Mouse (Mus musculus) heart, postnatal 0 days (tissue): ENCODE results near the gene Ulk4. TPM values are rescaled to one million over a fixed set of nuclear protein-coding genes. Genes with fewer than 3 reads are reported as not detected.

ENCODE experiments used
- ATAC-seq: fragments of 200-750 bp; cut with Nextera tagmentation; 2 replicates; pipeline ENCODE4 v1.8.0; 2017; ENCODE audit warnings: low read depth, moderate number of reproducible peaks, moderate library complexity; ENCODE audit not compliant: insufficient read depth
- DNase-seq: peaks from one replicate; pipeline ENCODE4 v3.0.0-alpha.2; 2016; ENCODE audit warnings: low spot score
- H3K27ac ChIP-seq: fragments of 300-500 bp; sonication (generic); 2 replicates; pipeline ENCODE4 v1.5.1; 2014; ENCODE audit warnings: low read depth, mild to moderate bottlenecking
- H3K27me3 ChIP-seq: fragments of 300-500 bp; sonication (generic); 2 replicates; pipeline ENCODE4 v1.6.1; 2014; ENCODE audit warnings: low read length, mixed read lengths; ENCODE audit not compliant: control insufficient read depth, insufficient read depth
- H3K36me3 ChIP-seq: fragments of 300-500 bp; sonication (generic); replicated peaks from 2 replicates; pipeline ENCODE4 v1.6.1; 2014; ENCODE audit warnings: low read length, mixed read lengths; ENCODE audit not compliant: control insufficient read depth, insufficient read depth
- H3K4me1 ChIP-seq: fragments of 300-500 bp; sonication (generic); 2 replicates; pipeline ENCODE4 v1.6.1; 2014; ENCODE audit warnings: antibody characterized with exemption; ENCODE audit not compliant: control insufficient read depth, insufficient read depth
- H3K4me2 ChIP-seq: fragments of 300-500 bp; sonication (generic); 2 replicates; pipeline ENCODE4 v1.6.1; 2014; ENCODE audit warnings: low read depth, mild to moderate bottlenecking, low read length, moderate library complexity
- H3K4me3 ChIP-seq: fragments of 300-500 bp; sonication (generic); 2 replicates; pipeline ENCODE4 v1.5.1; 2014; ENCODE audit warnings: low read depth, low read length
- H3K9ac ChIP-seq: fragments of 300-500 bp; sonication (generic); replicated peaks from 2 replicates; pipeline ENCODE4 v1.6.1; 2014; ENCODE audit warnings: low read depth, low read length, mixed read lengths
- H3K9me3 ChIP-seq: fragments of 300-500 bp; sonication (generic); replicated peaks from 2 replicates; pipeline ENCODE4 v1.6.1; 2016; ENCODE audit warnings: low read length; ENCODE audit not compliant: control insufficient read depth
- CTCF ChIP-seq: IDR thresholded peaks from 2 replicates; pipeline ENCODE4 v1.5.1; 2016; ENCODE audit warnings: antibody characterized with exemption, control low read depth, low read depth
- EP300 ChIP-seq: IDR thresholded peaks from 2 replicates; pipeline ENCODE4 v1.6.1; 2016; ENCODE audit warnings: antibody characterized with exemption, low read depth
- WGBS: fragments of 180-500 bp; shearing (Covaris S2); extraction: QIAGEN DNeasy Blood & Tissue Kit; methylation state at CpG from one replicate; pipeline ENCODE4 v1.1.7; 2014; 5-methylcytosine and 5-hydroxymethylcytosine counted together
- polyA plus RNA-seq: library from polyadenylated mRNA; unstranded; fragments of >200 nt; fragmentation: Nextera tagmentation; extraction: Ambion mirVana; gene quantifications from 2 replicates; pipeline ENCODE4 v1.2.1, GENCODE M21; 2015
- total RNA-seq: library from RNA; depleted of rRNA; stranded (reverse); fragments of >200 nt; gene quantifications from 2 replicates; pipeline ENCODE4 v1.2.3, GENCODE M21; 2014; ENCODE audit warnings: low replicate concordance

The Ulk4 gene
- total and polyA plus RNA-seq, 2 experiments from 2014 or later = 1.5 to 66.7 TPM

GRCm38 (mm10) chr9:120976158-120976557 is 300.8 kb downstream of the Ulk4 start:
- WGBS = 27% methylated on average over 5 of the region's 5 CpGs
- DNase-seq = peak; percentile 84
- Histone ChIP-seq H3K4me3 (no peak overlapping the region), H3K4me1 (peaks cover 11% of the 10 kb centered on the region), H3K27me3 (no peaks in the 10 kb centered on the region), H3K27ac (peak overlapping the region; percentile 43; the same call in 1 of the 2 replicates), H3K9me3 (no peaks in the 10 kb centered on the region), H3K4me2 (no peak overlapping the region), H3K9ac (no peak overlapping the region), H3K36me3 (no peaks in the 10 kb centered on the region)
- no peak for TF ChIP-seq EP300
- TF ChIP-seq CTCF = no peak
- ATAC-seq = peak; percentile 86

GRCm38 (mm10) chr9:120974209-120974608 is 302.8 kb downstream of the Ulk4 start:
- Histone ChIP-seq H3K9ac (no peak overlapping the region), H3K4me3 (no peak overlapping the region), H3K4me1 (peaks cover 11% of the 10 kb centered on the region), H3K4me2 (no peak overlapping the region), H3K27ac (no peak overlapping the region), H3K9me3 (no peaks in the 10 kb centered on the region), H3K36me3 (peaks cover 4% of the 10 kb centered on the region; the same call in 1 of the 2 replicates), H3K27me3 (no peaks in the 10 kb centered on the region)
- DNase-seq (no peak), ATAC-seq (no peak)
- TF ChIP-seq CTCF = no peak
- no peak for TF ChIP-seq EP300
- 74% methylated on average over 2 of the region's 2 CpGs for WGBS

- Histone ChIP-seq H3K27me3 (no peaks in the 10 kb centered on the region), H3K9me3 (no peaks in the 10 kb centered on the region), H3K27ac (no peak overlapping the region), H3K36me3 (peaks cover 15% of the 10 kb centered on the region), H3K4me2 (no peak overlapping the region), H3K9ac (no peak overlapping the region), H3K4me3 (no peak overlapping the region), H3K4me1 (peaks cover 11% of the 10 kb centered on the region)
- ATAC-seq (no peak), DNase-seq (no peak)
- TF ChIP-seq EP300 (no peak), CTCF (no peak)
- WGBS = 56% methylated on average over 6 of the region's 6 CpGs
These were observed 303.9 kb downstream of the Ulk4 start for GRCm38 (mm10) chr9:120973026-120973515.

- H3K27me3 ChIP-seq = no peaks in the 10 kb centered on the region
- DNase-seq (no peak), ATAC-seq (no peak)
- peaks cover 76% of the 10 kb centered on the region for H3K36me3 ChIP-seq
- H3K4me1 ChIP-seq = peaks cover 9% of the 10 kb centered on the region; the same call in 1 of the 2 replicates
- no peak overlapping the region for H3K4me2 ChIP-seq
- 75% methylated on average over 10 of the region's 10 CpGs for WGBS
- H3K9me3 ChIP-seq = no peaks in the 10 kb centered on the region
- no peak overlapping the region for H3K4me3 ChIP-seq
- TF ChIP-seq EP300 = no peak
- TF ChIP-seq CTCF = no peak
- no peak overlapping the region for H3K27ac ChIP-seq
- H3K9ac ChIP-seq = no peak overlapping the region
These were observed 312.0 kb downstream of the Ulk4 start for GRCm38 (mm10) chr9:120965007-120965406.

GRCm38 (mm10) chr9:120964224-120964623 is 312.8 kb downstream of the Ulk4 start:
- H3K27me3 ChIP-seq = no peaks in the 10 kb centered on the region
- H3K27ac ChIP-seq = no peak overlapping the region
- WGBS = 42% methylated on average over 5 of the region's 5 CpGs

GRCm38 (mm10) chr9:120963720-120964119 is 313.3 kb downstream of the Ulk4 start:
- H3K27me3 ChIP-seq = no peaks in the 10 kb centered on the region
- no peaks in the 10 kb centered on the region for H3K9me3 ChIP-seq
- no peak for TF ChIP-seq CTCF
- TF ChIP-seq EP300 = no peak
- no peak overlapping the region for H3K9ac ChIP-seq
- ATAC-seq = no peak
- H3K36me3 ChIP-seq = peaks cover 79% of the 10 kb centered on the region
- H3K4me3 ChIP-seq = no peak overlapping the region
- 80% methylated on average over 3 of the region's 3 CpGs for WGBS
- H3K4me1 ChIP-seq = peaks cover 9% of the 10 kb centered on the region; the same call in 1 of the 2 replicates
- H3K4me2 ChIP-seq = no peak overlapping the region
- H3K27ac ChIP-seq = no peak overlapping the region
- DNase-seq = no peak

More at GRCm38 (mm10) chr9:120964224-120964623, 312.8 kb downstream of the Ulk4 start:
- Histone ChIP-seq H3K4me3 (no peak overlapping the region), H3K4me1 (peaks cover 9% of the 10 kb centered on the region; the same call in 1 of the 2 replicates), H3K9me3 (no peaks in the 10 kb centered on the region), H3K36me3 (peaks cover 79% of the 10 kb centered on the region), H3K4me2 (no peak overlapping the region), H3K9ac (no peak overlapping the region)
- ATAC-seq (no peak), DNase-seq (no peak)
- TF ChIP-seq CTCF (no peak), EP300 (no peak)
